Comparison of ENCODE assay signal across 8 mouse cellular contexts in genomic region chr4:126085996-126086576, GRCm38 (mm10). TPM values are rescaled to one million over a fixed set of nuclear protein-coding genes. Genes with fewer than 3 reads are reported as not detected.
DNase-seq lines count a peak whose midpoint lies in the region; ATAC-seq and TF ChIP-seq lines count a peak whose summit lies in the region.

No protein-coding gene starts in this region.

- peak; percentile 83 for TF ChIP-seq CTCF in C2C12 (IDR thresholded peaks at IDR 0.05; ENCODE audit: control insufficient read depth, insufficient read depth, insufficient read length)
- peak; percentile 97 for TF ChIP-seq CTCF in bone marrow, adult 2 months (IDR thresholded peaks at IDR 0.05; ENCODE audit: control insufficient read depth, insufficient read depth, low read length)
- TF ChIP-seq CTCF in embryonic fibroblast, embryonic 13.5 days (IDR thresholded peaks at IDR 0.05; ENCODE audit: borderline replicate concordance, insufficient read depth, low read length): peak; percentile 84; the same call in 1 of the 2 replicates
- TF ChIP-seq CTCF in liver, adult 2 months (IDR thresholded peaks at IDR 0.05; ENCODE audit: low read depth, low read length): peak; percentile 92

- no peak for TF ChIP-seq POLR2A in bone marrow, adult 2 months (IDR thresholded peaks at IDR 0.05; ENCODE audit: borderline replicate concordance, control insufficient read depth, low read depth, low read length)
- TF ChIP-seq POLR2A in embryonic fibroblast, embryonic 13.5 days (IDR thresholded peaks at IDR 0.05; ENCODE audit: low read depth, low read length): no peak
- no peak for TF ChIP-seq POLR2A in liver, adult 2 months (IDR thresholded peaks at IDR 0.05; ENCODE audit: extremely low read depth, insufficient read depth, low read length)

- no peaks in the 10 kb centered on the region for H3K36me3 ChIP-seq in C2C12 (ENCODE audit: control insufficient read depth, insufficient read depth)
- H3K36me3 ChIP-seq in heart, embryonic 12.5 days: 0 out of 2 replicates have a peak, but pooled peaks cover 3% of the 10 kb centered on the region
- H3K36me3 ChIP-seq in kidney, embryonic 15.5 days: 0 out of 2 replicates have a peak, but pooled peaks cover 5% of the 10 kb centered on the region
- H3K36me3 ChIP-seq in liver, adult 2 months (ENCODE audit: control insufficient read depth, insufficient read depth, low read length): no peaks in the 10 kb centered on the region
- no peaks in the 10 kb centered on the region for H3K36me3 ChIP-seq in splenic B cell, adult 2 months (ENCODE audit: control insufficient read depth, insufficient read depth, low read length, poor library complexity, severe bottlenecking)

- peak overlapping the region; percentile 8 for H3ac ChIP-seq in C2C12 (ENCODE audit: control insufficient read depth, insufficient read length, low read depth)

- 7% methylated on average over 7 of the region's 7 CpGs for WGBS in bone marrow, adult 2 months
- WGBS in heart, embryonic 12.5 days: 27% methylated on average over 7 of the region's 7 CpGs
- WGBS in kidney, embryonic 15.5 days: 20% methylated on average over 7 of the region's 7 CpGs
- 22% methylated on average over 7 of the region's 7 CpGs for WGBS in liver, adult 2 months

- peak; percentile 74 for DNase-seq in liver, adult 2 months (ENCODE audit: extremely low read depth, low read depth, low spot score)
- peak; percentile 94 for DNase-seq in naive thymus-derived CD4-positive, alpha-beta T cell, adult 2 months (ENCODE audit: low read depth)
- peak; percentile 93 for DNase-seq in splenic B cell, adult 2 months (ENCODE audit: low read depth, low spot score)

- H3K27me3 ChIP-seq in C2C12 (ENCODE audit: control insufficient read depth, insufficient read depth, insufficient read length): no peaks in the 10 kb centered on the region
- no peaks in the 10 kb centered on the region for H3K27me3 ChIP-seq in heart, embryonic 12.5 days (replicated peaks)
- no peaks in the 10 kb centered on the region for H3K27me3 ChIP-seq in kidney, embryonic 15.5 days
- H3K27me3 ChIP-seq in liver, adult 2 months (ENCODE audit: control insufficient read depth, insufficient read depth, low read length): no peaks in the 10 kb centered on the region
- H3K27me3 ChIP-seq in splenic B cell, adult 2 months (ENCODE audit: control insufficient read depth, insufficient read depth, low read length, poor library complexity, severe bottlenecking): no peaks in the 10 kb centered on the region

- H3K4me2 ChIP-seq in heart, embryonic 12.5 days: no peak overlapping the region
- H3K4me2 ChIP-seq in kidney, embryonic 15.5 days: no peak overlapping the region

- H3K4me1 ChIP-seq in bone marrow, adult 2 months (ENCODE audit: control insufficient read depth, insufficient read depth, low read length): no peaks in the 10 kb centered on the region; the same call in 1 of the 2 replicates
- no peaks in the 10 kb centered on the region for H3K4me1 ChIP-seq in embryonic fibroblast, embryonic 13.5 days (ENCODE audit: control insufficient read depth, insufficient read depth, low read length)
- peaks cover 9% of the 10 kb centered on the region; the same call in 1 of the 2 replicates for H3K4me1 ChIP-seq in heart, embryonic 12.5 days (replicated peaks)
- peaks cover 10% of the 10 kb centered on the region for H3K4me1 ChIP-seq in kidney, embryonic 15.5 days
- peaks cover 3% of the 10 kb centered on the region; the same call in 1 of the 2 replicates for H3K4me1 ChIP-seq in liver, adult 2 months (ENCODE audit: control insufficient read depth, insufficient read depth, low read length)

- no peaks in the 10 kb centered on the region for H3K79me3 ChIP-seq in C2C12 (ENCODE audit: low read depth)

- H3K27ac ChIP-seq in bone marrow, adult 2 months (ENCODE audit: control insufficient read depth, insufficient read depth, low read depth, low read length, poor library complexity): no peak overlapping the region
- no peak overlapping the region for H3K27ac ChIP-seq in embryonic fibroblast, embryonic 13.5 days (ENCODE audit: insufficient read depth, low read length)
- no peak overlapping the region for H3K27ac ChIP-seq in heart, embryonic 12.5 days (ENCODE audit: poor library complexity, severe bottlenecking)
- H3K27ac ChIP-seq in kidney, embryonic 15.5 days: peak overlapping the region; percentile 67
- no peak overlapping the region for H3K27ac ChIP-seq in liver, adult 2 months (replicated peaks; ENCODE audit: insufficient read depth, low read depth, low read length)

- H3K9ac ChIP-seq in heart, embryonic 12.5 days: no peak overlapping the region
- H3K9ac ChIP-seq in kidney, embryonic 15.5 days: no peak overlapping the region
- no peak overlapping the region for H3K9ac ChIP-seq in liver, adult 2 months (ENCODE audit: low read depth, low read length)

- H3K79me2 ChIP-seq in C2C12 (ENCODE audit: control insufficient read depth, insufficient read depth): no peaks in the 10 kb centered on the region
- no peaks in the 10 kb centered on the region for H3K79me2 ChIP-seq in liver, adult 2 months (ENCODE audit: control insufficient read depth, insufficient read depth, low read length)

- no peak overlapping the region for H3K4me3 ChIP-seq in C2C12 (ENCODE audit: insufficient read depth, poor library complexity, severe bottlenecking)
- no peak overlapping the region for H3K4me3 ChIP-seq in bone marrow, adult 2 months (replicated peaks; ENCODE audit: control insufficient read depth, low read depth, low read length)
- no peak overlapping the region for H3K4me3 ChIP-seq in embryonic fibroblast, embryonic 13.5 days (ENCODE audit: insufficient read depth, low read length)
- no peak overlapping the region for H3K4me3 ChIP-seq in heart, embryonic 12.5 days
- H3K4me3 ChIP-seq in kidney, embryonic 15.5 days (replicated peaks): no peak overlapping the region
- H3K4me3 ChIP-seq in liver, adult 2 months (ENCODE audit: insufficient read depth, low read depth, low read length): no peak overlapping the region

- peak; percentile 73 for ATAC-seq in heart, embryonic 12.5 days (ENCODE audit: insufficient number of reproducible peaks, low FRiP score)
- ATAC-seq in kidney, embryonic 15.5 days (replicated peaks; ENCODE audit: low FRiP score): peak; percentile 74

- no peaks in the 10 kb centered on the region for H3K9me3 ChIP-seq in heart, embryonic 12.5 days (replicated peaks)
- no peaks in the 10 kb centered on the region for H3K9me3 ChIP-seq in kidney, embryonic 15.5 days (replicated peaks)

TF ChIP-seq in C2C12, 6 proteins besides CTCF, POLR2A, EP300 and RAD21:
- no peak for TF ChIP-seq FOSL1 (IDR thresholded peaks at IDR 0.05; ENCODE audit: insufficient read depth, low read length, poor library complexity, severe bottlenecking)
- no peak for TF ChIP-seq MAX (IDR thresholded peaks at IDR 0.05)
- no peak for TF ChIP-seq USF1 (IDR thresholded peaks at IDR 0.05; ENCODE audit: low read depth)
- TF ChIP-seq CEBPB (IDR thresholded peaks at IDR 0.05; ENCODE audit: low read depth): no peak
- TF ChIP-seq MYOD1 (IDR thresholded peaks at IDR 0.05; ENCODE audit: control insufficient read depth, insufficient read length, low read depth): no peak
- no peak for TF ChIP-seq MYOG (IDR thresholded peaks at IDR 0.05; ENCODE audit: control insufficient read depth, extremely low read depth, insufficient read length)

RNA-seq across cellular contexts. Expression of gene Lsm10, which starts 10.3 kb away (rescaled TPM):
- polyA plus RNA-seq in C2C12 (2012; fragmentation: generic; extraction: Trizol): 37.9 TPM
- 6.6 and 21.2 TPM in 2 replicates for polyA plus RNA-seq in bone marrow, adult 2 months (2011; ENCODE audit: insufficient read depth, insufficient read length, low replicate concordance, missing spikeins)
- polyA plus RNA-seq in embryonic fibroblast, embryonic 13.5 days (2011; ENCODE audit: insufficient read length, low read depth, missing spikeins): 34.3 and 38.7 TPM in 2 replicates
- 36.3 and 41.2 TPM in 2 replicates for polyA plus RNA-seq in heart, embryonic 12.5 days (2016; fragmentation: Nextera tagmentation; extraction: Ambion mirVana)
- polyA plus RNA-seq in kidney, embryonic 15.5 days (2015; fragmentation: Nextera tagmentation; extraction: Ambion mirVana): 51.8 and 52.9 TPM in 2 replicates
- 20.0 and 30.0 TPM in 2 replicates for total RNA-seq in liver, adult 2 months (2014; rRNA removed)
- 28.4 TPM in 2 replicates for polyA plus RNA-seq in liver, adult 2 months (2012; rRNA removed)

RNA-seq across cellular contexts. Expression of gene Stk40, which starts 17.7 kb away (rescaled TPM):
- polyA plus RNA-seq in C2C12 (2012; fragmentation: generic; extraction: Trizol): 11.0 TPM
- polyA plus RNA-seq in bone marrow, adult 2 months (2011; ENCODE audit: insufficient read depth, insufficient read length, low replicate concordance, missing spikeins): 7.5 and 14.0 TPM in 2 replicates
- 26.4 and 34.1 TPM in 2 replicates for polyA plus RNA-seq in embryonic fibroblast, embryonic 13.5 days (2011; ENCODE audit: insufficient read length, low read depth, missing spikeins)
- polyA plus RNA-seq in heart, embryonic 12.5 days (2016; fragmentation: Nextera tagmentation; extraction: Ambion mirVana): 35.0 and 35.2 TPM in 2 replicates
- 38.2 and 41.3 TPM in 2 replicates for polyA plus RNA-seq in kidney, embryonic 15.5 days (2015; fragmentation: Nextera tagmentation; extraction: Ambion mirVana)
- 6.5 and 10.8 TPM in 2 replicates for total RNA-seq in liver, adult 2 months (2014; rRNA removed)
- polyA plus RNA-seq in liver, adult 2 months (2012; rRNA removed): 22.5 and 22.9 TPM in 2 replicates

RNA-seq across cellular contexts. Expression of gene Oscp1, which starts 27.7 kb away (rescaled TPM):
- 11.1 TPM for polyA plus RNA-seq in C2C12 (2012; fragmentation: generic; extraction: Trizol)
- polyA plus RNA-seq in bone marrow, adult 2 months (2011; ENCODE audit: insufficient read depth, insufficient read length, low replicate concordance, missing spikeins): 1.3 and 8.2 TPM in 2 replicates
- polyA plus RNA-seq in embryonic fibroblast, embryonic 13.5 days (2011; ENCODE audit: insufficient read length, low read depth, missing spikeins): 5.0 and 8.1 TPM in 2 replicates
- 5.9 and 7.7 TPM in 2 replicates for polyA plus RNA-seq in heart, embryonic 12.5 days (2016; fragmentation: Nextera tagmentation; extraction: Ambion mirVana)
- 19.0 and 19.1 TPM in 2 replicates for polyA plus RNA-seq in kidney, embryonic 15.5 days (2015; fragmentation: Nextera tagmentation; extraction: Ambion mirVana)
- total RNA-seq in liver, adult 2 months (2014; rRNA removed): 0.37 and 0.74 TPM in 2 replicates
- polyA plus RNA-seq in liver, adult 2 months (2012; rRNA removed): 0.20 TPM in 1 of 2 replicates, not detected in the other

RNA-seq across cellular contexts. Expression of gene Mrps15, which starts 39.4 kb away (rescaled TPM):
- 82.9 TPM for polyA plus RNA-seq in C2C12 (2012; fragmentation: generic; extraction: Trizol)
- 75.0 and 98.1 TPM in 2 replicates for polyA plus RNA-seq in bone marrow, adult 2 months (2011; ENCODE audit: insufficient read depth, insufficient read length, low replicate concordance, missing spikeins)
- polyA plus RNA-seq in embryonic fibroblast, embryonic 13.5 days (2011; ENCODE audit: insufficient read length, low read depth, missing spikeins): 72.2 and 72.6 TPM in 2 replicates
- polyA plus RNA-seq in heart, embryonic 12.5 days (2016; fragmentation: Nextera tagmentation; extraction: Ambion mirVana): 142 and 146 TPM in 2 replicates
- polyA plus RNA-seq in kidney, embryonic 15.5 days (2015; fragmentation: Nextera tagmentation; extraction: Ambion mirVana): 150 and 153 TPM in 2 replicates
- total RNA-seq in liver, adult 2 months (2014; rRNA removed): 31.0 and 31.8 TPM in 2 replicates
- 31.0 and 35.7 TPM in 2 replicates for polyA plus RNA-seq in liver, adult 2 months (2012; rRNA removed)
